Mouse (Mus musculus) lung, embryonic 16.5 days (tissue): ENCODE results near the gene St5. TPM values are rescaled to one million over a fixed set of nuclear protein-coding genes. Genes with fewer than 3 reads are reported as not detected.

Experiments used
- ATAC-seq: fragments of 200-750 bp; cut with Nextera tagmentation; 2 replicates; pipeline ENCODE4 v1.8.0; 2017; ENCODE audit warnings: low read depth, mild to moderate bottlenecking, moderate library complexity
- H3K27ac ChIP-seq: fragments of 300-500 bp; sonication (generic); 2 replicates; pipeline ENCODE4 v1.5.1; 2014; ENCODE audit warnings: mild to moderate bottlenecking, control low read depth, low read length
- H3K27me3 ChIP-seq: fragments of 300-500 bp; sonication (generic); 2 replicates; pipeline ENCODE4 v1.6.1; 2014; ENCODE audit warnings: low read depth, low read length, mixed read lengths; ENCODE audit not compliant: control insufficient read depth, insufficient read depth
- H3K36me3 ChIP-seq: fragments of 300-500 bp; sonication (generic); 2 replicates; pipeline ENCODE4 v1.6.1; 2014; ENCODE audit warnings: low read length; ENCODE audit not compliant: control insufficient read depth, insufficient read depth
- H3K4me1 ChIP-seq: fragments of 300-500 bp; sonication (generic); replicated peaks from 2 replicates; pipeline ENCODE4 v1.6.1; 2014; ENCODE audit warnings: low read length, mixed read lengths; ENCODE audit not compliant: control insufficient read depth, insufficient read depth
- H3K4me2 ChIP-seq: fragments of 300-500 bp; sonication (generic); 2 replicates; pipeline ENCODE4 v1.6.1; 2014; ENCODE audit warnings: low read depth, low read length, control low read depth
- H3K4me3 ChIP-seq: fragments of 300-500 bp; sonication (generic); 2 replicates; pipeline ENCODE4 v1.5.1; 2014; ENCODE audit warnings: mild to moderate bottlenecking, low read length, control low read depth
- H3K9ac ChIP-seq: fragments of 300-500 bp; sonication (generic); 2 replicates; pipeline ENCODE4 v1.6.1; 2014; ENCODE audit warnings: low read length, control low read depth
- H3K9me3 ChIP-seq: fragments of 300-500 bp; sonication (generic); 2 replicates; pipeline ENCODE4 v1.6.1; 2016; ENCODE audit warnings: low read length; ENCODE audit not compliant: control insufficient read depth
- WGBS: fragments of 180-500 bp; shearing (Covaris S2); extraction: QIAGEN DNeasy Blood & Tissue Kit; methylation state at CpG from one replicate; pipeline ENCODE4 v1.1.7; 2014; 5-methylcytosine and 5-hydroxymethylcytosine counted together
- polyA plus RNA-seq: library from polyadenylated mRNA; unstranded; fragments of >200 nt; fragmentation: Nextera tagmentation; extraction: Ambion mirVana; gene quantifications from 2 replicates; pipeline ENCODE4 v1.2.1, GENCODE M21; 2015

St5 gene
- polyA plus RNA-seq, 1 experiment from 2014 or later, result 77.5 TPM

GRCm38 (mm10) chr7:109576321-109577314 lies 126.8 kb downstream of the St5 start:
- H3K4me1 ChIP-seq, result peaks cover 37% of the 10 kb centered on the region
- H3K27me3 ChIP-seq, result no peaks in the 10 kb centered on the region
- peak; percentile 72 for ATAC-seq
- 29% methylated on average over 11 of the region's 11 CpGs for WGBS
- H3K4me2 ChIP-seq, result no peak overlapping the region
- no peaks in the 10 kb centered on the region for H3K36me3 ChIP-seq
- peak overlapping the region; percentile 65 for H3K27ac ChIP-seq
- no peak overlapping the region for H3K4me3 ChIP-seq
- no peak overlapping the region for H3K9ac ChIP-seq
- H3K9me3 ChIP-seq, result no peaks in the 10 kb centered on the region

- Histone ChIP-seq H3K27ac (no peak overlapping the region), H3K9ac (no peak overlapping the region), H3K4me1 (peaks cover 27% of the 10 kb centered on the region), H3K36me3 (0 out of 2 replicates have a peak, but pooled peaks cover 2% of the 10 kb centered on the region), H3K4me3 (no peak overlapping the region), H3K27me3 (no peaks in the 10 kb centered on the region), H3K4me2 (no peak overlapping the region), H3K9me3 (no peaks in the 10 kb centered on the region)
- ATAC-seq, result no peak
- 88% methylated on average over 7 of the region's 7 CpGs for WGBS
Measured at GRCm38 (mm10) chr7:109574166-109574565, 129.2 kb downstream of the St5 start.

- Histone ChIP-seq H3K36me3 (peaks cover 6% of the 10 kb centered on the region; the same call in 1 of the 2 replicates), H3K27ac (no peak overlapping the region; the same call in 1 of the 2 replicates), H3K4me2 (no peak overlapping the region), H3K4me1 (peaks cover 27% of the 10 kb centered on the region), H3K9me3 (no peaks in the 10 kb centered on the region), H3K9ac (no peak overlapping the region), H3K4me3 (no peak overlapping the region), H3K27me3 (no peaks in the 10 kb centered on the region)
- ATAC-seq, result no peak
- 84% methylated on average over 4 of the region's 4 CpGs for WGBS
Measured at GRCm38 (mm10) chr7:109568391-109568892, 135.0 kb downstream of the St5 start.

GRCm38 (mm10) chr7:109566841-109567768 lies 136.3 kb downstream of the St5 start:
- peak overlapping the region; percentile 30 for H3K27ac ChIP-seq
- H3K4me3 ChIP-seq, result no peak overlapping the region
- H3K27me3 ChIP-seq, result no peaks in the 10 kb centered on the region
- H3K9ac ChIP-seq, result no peak overlapping the region
- peaks cover 6% of the 10 kb centered on the region; the same call in 1 of the 2 replicates for H3K36me3 ChIP-seq
- no peaks in the 10 kb centered on the region for H3K9me3 ChIP-seq
- peaks cover 40% of the 10 kb centered on the region for H3K4me1 ChIP-seq
- ATAC-seq, result peak; percentile 18; the same call in 1 of the 2 replicates
- WGBS, result 39% methylated on average over 11 of the region's 11 CpGs
- no peak overlapping the region for H3K4me2 ChIP-seq

- no peak overlapping the region for H3K4me3 ChIP-seq
- H3K4me2 ChIP-seq, result no peak overlapping the region
- no peaks in the 10 kb centered on the region for H3K27me3 ChIP-seq
- no peak for ATAC-seq
- peaks cover 6% of the 10 kb centered on the region; the same call in 1 of the 2 replicates for H3K36me3 ChIP-seq
- no peak overlapping the region for H3K27ac ChIP-seq
- H3K9me3 ChIP-seq, result no peaks in the 10 kb centered on the region
- H3K4me1 ChIP-seq, result peaks cover 40% of the 10 kb centered on the region
- no peak overlapping the region for H3K9ac ChIP-seq
Measured at GRCm38 (mm10) chr7:109566327-109566726, 137.1 kb downstream of the St5 start.

GRCm38 (mm10) chr7:109563775-109564362 lies 139.5 kb downstream of the St5 start:
- Histone ChIP-seq H3K4me3 (no peak overlapping the region), H3K4me2 (no peak overlapping the region), H3K4me1 (peaks cover 60% of the 10 kb centered on the region), H3K9me3 (no peaks in the 10 kb centered on the region), H3K36me3 (peaks cover 4% of the 10 kb centered on the region; the same call in 1 of the 2 replicates), H3K9ac (no peak overlapping the region), H3K27me3 (no peaks in the 10 kb centered on the region), H3K27ac (peak overlapping the region; percentile 90)
- ATAC-seq, result no peak
- 57% methylated on average over 4 of the region's 4 CpGs for WGBS

- Histone ChIP-seq H3K9me3 (no peaks in the 10 kb centered on the region), H3K36me3 (no peaks in the 10 kb centered on the region), H3K27me3 (no peaks in the 10 kb centered on the region), H3K4me2 (peak overlapping the region; percentile 26), H3K4me1 (peaks cover 48% of the 10 kb centered on the region), H3K4me3 (no peak overlapping the region), H3K27ac (peak overlapping the region; percentile 90), H3K9ac (peak overlapping the region; percentile 5; the same call in 1 of the 2 replicates)
- 33% methylated on average over 5 of the region's 5 CpGs for WGBS
- ATAC-seq, result no peak
Measured at GRCm38 (mm10) chr7:109562676-109563075, 140.7 kb downstream of the St5 start.

- Histone ChIP-seq H3K4me3 (no peak overlapping the region), H3K9me3 (no peaks in the 10 kb centered on the region), H3K27me3 (no peaks in the 10 kb centered on the region), H3K27ac (peak overlapping the region; percentile 90), H3K4me1 (peaks cover 46% of the 10 kb centered on the region), H3K9ac (peak overlapping the region; percentile 5; the same call in 1 of the 2 replicates), H3K36me3 (no peaks in the 10 kb centered on the region), H3K4me2 (peak overlapping the region; percentile 26)
- ATAC-seq, result no peak
- 9% methylated on average over 4 of the region's 4 CpGs for WGBS
Measured at GRCm38 (mm10) chr7:109562154-109562599, 141.2 kb downstream of the St5 start.
